Mouse (Mus musculus) mouse embryonic stem cell (cell line): ENCODE results near the gene Mrc2.

Source experiments
- in situ Hi-C, 2 experiments: fragments of 300-500 bp; cut with MboI; formaldehyde crosslinking; loops; 1 replicate in 1 of 2; 3 replicates in 1 of 2; pipeline ENCODE4 v1.14.3; 2019 to 2020; ENCODE audit warnings: low sequenced_read_pairs in 2 of 2, low pct_unique_long_range_greater_than_20kb in 1 of 2, mixed read lengths in 1 of 2; ENCODE audit not compliant: unreplicated experiment in 1 of 2

The Mrc2 gene

GRCm38 (mm10) chr11:105338596-105339390 lies 46.4 kb downstream of the Mrc2 start:
- in situ Hi-C loops = no loop called here

GRCm38 (mm10) chr11:105345284-105345683 lies 52.8 kb downstream of the Mrc2 start:
- in situ Hi-C loops = loop anchor here (5.0 to 10.0 kb wide), 3 partner anchors 250 to 572 kb away; no protein-coding TSS in a partner anchor

- in situ Hi-C loops = loop anchor here (5.0 to 10.0 kb wide), 3 partner anchors 247 to 570 kb away; no protein-coding TSS in a partner anchor
Observed at GRCm38 (mm10) chr11:105347162-105348161, 55.0 kb downstream of the Mrc2 start.

- in situ Hi-C loops = loop anchor here (5.0 to 10.0 kb wide), 3 partner anchors 246 to 569 kb away; no protein-coding TSS in a partner anchor
Observed at GRCm38 (mm10) chr11:105348495-105348982, 56.1 kb downstream of the Mrc2 start.

GRCm38 (mm10) chr11:105349780-105350324 lies 57.4 kb downstream of the Mrc2 start:
- in situ Hi-C loops = loop anchor here (5.0 to 25.0 kb wide), 4 partner anchors 237 to 567 kb away; partner anchors contain the start of gene Tanc2 (in 1 of the 2)

- in situ Hi-C loops = loop anchor here in 1 of 2 experiments (25.0 kb wide), 1 partner anchor 237 kb away; the partner anchor contains the start of gene Tanc2
Observed at GRCm38 (mm10) chr11:105350643-105351042, 58.2 kb downstream of the Mrc2 start.

GRCm38 (mm10) chr11:105352152-105352551 lies 59.7 kb downstream of the Mrc2 start:
- in situ Hi-C loops = loop anchor here in 1 of 2 experiments (25.0 kb wide), 1 partner anchor 235 kb away; the partner anchor contains the start of gene Tanc2

GRCm38 (mm10) chr11:105352954-105353890 lies 60.8 kb downstream of the Mrc2 start:
- in situ Hi-C loops = loop anchor here in 1 of 2 experiments (25.0 kb wide), 1 partner anchor 234 kb away; the partner anchor contains the start of gene Tanc2

- in situ Hi-C loops = loop anchor here in 1 of 2 experiments (25.0 kb wide), 1 partner anchor 233 kb away; the partner anchor contains the start of gene Tanc2
Observed at GRCm38 (mm10) chr11:105353891-105354280, 61.4 kb downstream of the Mrc2 start.

GRCm38 (mm10) chr11:105356301-105356700 lies 63.9 kb downstream of the Mrc2 start:
- in situ Hi-C loops = loop anchor here in 1 of 2 experiments (25.0 kb wide), 1 partner anchor 231 kb away; the partner anchor contains the start of gene Tanc2

- in situ Hi-C loops = loop anchor here in 1 of 2 experiments (25.0 kb wide), 1 partner anchor 225 kb away; the partner anchor contains the start of gene Tanc2
Observed at GRCm38 (mm10) chr11:105362041-105362765, 69.8 kb downstream of the Mrc2 start.

GRCm38 (mm10) chr11:105362946-105363597 lies 70.6 kb downstream of the Mrc2 start:
- in situ Hi-C loops = loop anchor here in 1 of 2 experiments (25.0 kb wide), 1 partner anchor 224 kb away; the partner anchor contains the start of gene Tanc2

GRCm38 (mm10) chr11:105363598-105364385 lies 71.3 kb downstream of the Mrc2 start:
- in situ Hi-C loops = loop anchor here in 1 of 2 experiments (25.0 kb wide), 1 partner anchor 224 kb away; the partner anchor contains the start of gene Tanc2

GRCm38 (mm10) chr11:105364386-105365065 lies 72.1 kb downstream of the Mrc2 start:
- in situ Hi-C loops = loop anchor here in 1 of 2 experiments (25.0 kb wide), 1 partner anchor 223 kb away; the partner anchor contains the start of gene Tanc2
